Mouse (Mus musculus): ENCODE measurements around the gene Dhdh.

The Dhdh gene

DNA sequence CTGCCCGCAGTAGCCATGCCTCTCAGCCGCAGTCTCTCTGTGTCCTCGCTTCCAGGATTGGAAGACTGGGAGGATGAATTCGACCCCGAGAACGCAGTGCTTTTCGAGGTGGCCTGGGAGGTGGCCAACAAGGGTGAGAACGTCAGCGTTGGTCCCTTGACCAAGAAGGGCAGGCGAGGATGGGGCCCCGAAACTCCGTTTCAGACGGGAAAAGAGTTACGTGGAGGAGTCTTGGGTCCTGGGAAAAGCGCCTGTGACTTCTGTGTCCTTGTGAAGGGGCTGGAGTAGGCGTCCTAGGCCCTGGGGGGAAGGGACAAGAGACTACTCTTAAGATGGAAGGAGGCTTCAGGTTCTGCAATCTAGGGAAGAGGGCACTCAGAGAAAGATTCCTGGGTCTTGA is 53.6 kb downstream of the Dhdh start:
- TF ChIP-seq CTCF (conservative IDR thresholded peaks at IDR 0.05; ENCODE audit: low read length) (no peak), POU5F1 (IDR thresholded peaks at IDR 0.05; ENCODE audit: borderline replicate concordance, low read length) (no peak), NANOG (IDR thresholded peaks at IDR 0.05; ENCODE audit: borderline replicate concordance, low read length) (no peak)
- Histone ChIP-seq H3K36me3 (ENCODE audit: insufficient read depth, low read length) (peaks cover 38% of the 10 kb centered on the region), H3K4me1 (replicated peaks; ENCODE audit: low read depth, low read length) (peaks cover 89% of the 10 kb centered on the region), H3K27me3 (ENCODE audit: insufficient read depth, low read length) (no peaks in the 10 kb centered on the region), H3K4me3 (replicated peaks; ENCODE audit: low read length) (peak overlapping the region; percentile 82), H3K9me3 (ENCODE audit: low read length) (no peaks in the 10 kb centered on the region)

GRCm38 (mm10) chr7:45434203-45435015 is 54.2 kb downstream of the Dhdh start, which contains the start of gene Gys1:
TSS of gene Gys1 (plus strand) at chr7:45434844.
- H3K27me3 ChIP-seq (ENCODE audit: insufficient read depth, low read length) = no peaks in the 10 kb centered on the region
- peaks cover 89% of the 10 kb centered on the region for H3K4me1 ChIP-seq (replicated peaks; ENCODE audit: low read depth, low read length)
- peaks cover 45% of the 10 kb centered on the region for H3K36me3 ChIP-seq (ENCODE audit: insufficient read depth, low read length)
- peak within 1 kb of the TSS; percentile 96 for H3K4me3 ChIP-seq (replicated peaks; ENCODE audit: low read length)
- TF ChIP-seq CTCF (conservative IDR thresholded peaks at IDR 0.05; ENCODE audit: low read length) = peak; percentile 96
- TF ChIP-seq NANOG (IDR thresholded peaks at IDR 0.05; ENCODE audit: borderline replicate concordance, low read length) = no peak
- H3K9me3 ChIP-seq (ENCODE audit: low read length) = no peaks in the 10 kb centered on the region

GRCm38 (mm10) chr7:45433835-45434202 is 54.8 kb downstream of the Dhdh start:
- Histone ChIP-seq H3K4me3 (replicated peaks; ENCODE audit: low read length) (peak overlapping the region; percentile 96), H3K36me3 (ENCODE audit: insufficient read depth, low read length) (peaks cover 51% of the 10 kb centered on the region), H3K9me3 (ENCODE audit: low read length) (no peaks in the 10 kb centered on the region), H3K4me1 (replicated peaks; ENCODE audit: low read depth, low read length) (peaks cover 90% of the 10 kb centered on the region), H3K27me3 (ENCODE audit: insufficient read depth, low read length) (no peaks in the 10 kb centered on the region)
- TF ChIP-seq NANOG (IDR thresholded peaks at IDR 0.05; ENCODE audit: borderline replicate concordance, low read length) (no peak), POU5F1 (IDR thresholded peaks at IDR 0.05; ENCODE audit: borderline replicate concordance, low read length) (no peak), CTCF (conservative IDR thresholded peaks at IDR 0.05; ENCODE audit: low read length) (no peak)

DNA sequence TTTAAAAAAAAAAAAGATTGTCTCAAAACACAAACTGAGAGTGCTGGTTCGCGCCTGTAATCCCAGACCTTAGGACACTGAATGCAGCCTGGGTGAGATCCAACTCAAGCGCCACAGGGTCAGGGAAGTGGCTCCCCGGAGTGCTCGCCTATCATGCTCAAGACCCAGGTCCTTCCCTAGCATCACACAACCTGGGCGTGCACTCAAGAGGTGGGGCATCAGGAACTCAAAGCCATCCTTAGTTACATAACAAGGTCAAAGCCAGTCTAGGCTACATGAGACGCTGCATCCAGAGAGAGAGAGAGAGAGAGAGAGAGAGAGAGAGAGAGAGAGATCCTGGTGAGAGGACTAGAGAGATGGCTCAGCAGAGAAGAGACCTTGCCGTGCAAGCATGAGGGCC is 62.0 kb downstream of the Dhdh start:
- peaks cover 98% of the 10 kb centered on the region for H3K4me1 ChIP-seq (replicated peaks; ENCODE audit: low read depth, low read length)
- TF ChIP-seq NANOG (IDR thresholded peaks at IDR 0.05; ENCODE audit: borderline replicate concordance, low read length) (no peak), POU5F1 (IDR thresholded peaks at IDR 0.05; ENCODE audit: borderline replicate concordance, low read length) (no peak), CTCF (conservative IDR thresholded peaks at IDR 0.05; ENCODE audit: low read length) (no peak)
- H3K9me3 ChIP-seq (ENCODE audit: low read length) = no peaks in the 10 kb centered on the region

DNA sequence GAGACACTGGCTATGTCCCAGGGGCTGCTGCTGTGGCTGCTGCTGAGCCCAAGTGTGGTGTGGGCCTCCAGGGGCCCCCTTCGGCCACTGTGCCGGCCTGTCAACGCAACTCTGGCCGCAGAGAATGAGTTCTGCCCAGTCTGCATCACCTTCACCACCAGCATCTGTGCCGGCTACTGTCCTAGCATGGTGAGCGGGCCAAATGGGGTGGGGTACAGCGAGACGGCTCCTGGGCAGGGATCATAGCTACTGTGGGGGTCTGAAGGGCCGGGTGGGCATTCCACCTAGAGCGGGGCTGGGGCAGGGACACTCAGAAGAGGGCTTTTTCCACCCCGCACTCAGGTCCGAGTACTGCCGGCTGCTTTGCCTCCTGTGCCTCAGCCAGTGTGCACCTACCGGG is 67.4 kb downstream of the Dhdh start:
- Histone ChIP-seq H3K36me3 (ENCODE audit: insufficient read depth, low read length) (peaks cover 59% of the 10 kb centered on the region), H3K27me3 (ENCODE audit: insufficient read depth, low read length) (peaks cover 19% of the 10 kb centered on the region), H3K4me1 (replicated peaks; ENCODE audit: low read depth, low read length) (peaks cover 98% of the 10 kb centered on the region), H3K9me3 (ENCODE audit: low read length) (no peaks in the 10 kb centered on the region), H3K4me3 (replicated peaks; ENCODE audit: low read length) (peak overlapping the region; percentile 67)
- no peak for TF ChIP-seq POU5F1 (IDR thresholded peaks at IDR 0.05; ENCODE audit: borderline replicate concordance, low read length)
- no peak for TF ChIP-seq NANOG (IDR thresholded peaks at IDR 0.05; ENCODE audit: borderline replicate concordance, low read length)
- TF ChIP-seq CTCF (conservative IDR thresholded peaks at IDR 0.05; ENCODE audit: low read length) = no peak

More for the DNA sequence above, 62.0 kb downstream of the Dhdh start:
- no peak overlapping the region for H3K4me3 ChIP-seq (replicated peaks; ENCODE audit: low read length)
- peaks cover 100% of the 10 kb centered on the region for H3K36me3 ChIP-seq (ENCODE audit: insufficient read depth, low read length)
- no peaks in the 10 kb centered on the region for H3K27me3 ChIP-seq (ENCODE audit: insufficient read depth, low read length)

All from E14TG2a.4 (cell line).